ENCODE assay signal across 9 mouse cellular contexts in the genomic region with DNA sequence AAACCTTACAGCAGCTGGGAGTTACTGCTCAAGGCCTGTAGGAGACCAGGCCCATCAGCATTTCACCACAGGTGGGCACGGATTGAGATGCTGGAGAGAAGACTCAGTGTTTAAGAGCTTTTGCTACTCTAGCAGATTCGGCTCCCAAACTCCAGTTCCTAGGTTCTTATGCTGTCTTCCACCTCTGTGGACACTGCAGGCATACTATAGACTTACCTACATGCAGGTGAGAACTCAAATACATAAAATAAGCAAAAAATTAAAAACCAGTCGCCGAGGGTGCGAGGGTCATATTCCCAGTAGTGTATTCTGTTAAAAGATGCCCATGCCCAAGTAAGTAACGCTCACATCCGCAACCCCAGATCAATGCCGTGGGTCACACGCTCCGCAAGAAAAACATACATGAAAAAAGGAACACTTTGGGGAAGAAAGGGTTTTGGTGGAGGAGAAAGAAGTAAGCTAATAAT. TPM values are rescaled to one million over a fixed set of nuclear protein-coding genes. Genes with fewer than 3 reads are reported as not detected.
DNase-seq lines count a peak whose midpoint lies in the region; ATAC-seq and TF ChIP-seq lines count a peak whose summit lies in the region.
"Had no signal": no experiment of that assay in that cellular context is flagged by ENCODE, and none has a peak within 500 bp of the region (broad histone marks: within the 10 kb centered on the region; RNA-seq: fewer than 3 reads in every experiment).

No protein-coding gene starts in this region.

- no peak overlapping the region for H3K27ac ChIP-seq in cerebellum, adult 2 months (ENCODE audit: insufficient read depth, low read length)
- no peak overlapping the region for H3K27ac ChIP-seq in heart, postnatal 0 days (ENCODE audit: low read depth)
- H3K27ac ChIP-seq in midbrain, embryonic 11.5 days (ENCODE audit: low read depth, low read length) = no peak overlapping the region

- ATAC-seq in heart, postnatal 0 days (ENCODE audit: insufficient read depth, low read depth) = no peak
- peak; percentile 49 for ATAC-seq in midbrain, embryonic 11.5 days (ENCODE audit: low FRiP score)
- no peak for ATAC-seq in inflammation-experienced regulatory T-cells, adult 6 months
- ATAC-seq in monocyte, adult 5-6 weeks (replicated peaks; ENCODE audit: insufficient number of reproducible peaks, low FRiP score, low TSS enrichment, poor library complexity, severe bottlenecking) = no peak

- DNase-seq in kidney, adult 11 months = peak; percentile 39
- DNase-seq in kidney, postnatal 4 days = no peak
- DNase-seq in cerebellum, adult 2 months = peak in 1 of 2 experiments; percentile 43
- no peak for DNase-seq in heart, postnatal 0 days (ENCODE audit: low spot score)
- DNase-seq in midbrain, embryonic 11.5 days (ENCODE audit: low spot score, missing footprints) = peak; percentile 87
- no peak for DNase-seq in left cerebral cortex, postnatal 14 days (ENCODE audit: low spot score in 2 of 2)

- H3K27me3 ChIP-seq in cerebellum, adult 2 months (ENCODE audit: control insufficient read depth, insufficient read depth, low read length) = no peaks in the 10 kb centered on the region
- H3K27me3 ChIP-seq in heart, postnatal 0 days (ENCODE audit: control insufficient read depth, insufficient read depth, low read length) = no peaks in the 10 kb centered on the region
- no peaks in the 10 kb centered on the region for H3K27me3 ChIP-seq in midbrain, embryonic 11.5 days (ENCODE audit: control insufficient read depth, insufficient read depth, low read length)

- H3K9ac ChIP-seq in heart, postnatal 0 days (replicated peaks; ENCODE audit: low read depth, low read length) = no peak overlapping the region
- peak overlapping the region; percentile 46; the same call in 1 of the 2 replicates for H3K9ac ChIP-seq in midbrain, embryonic 11.5 days (ENCODE audit: low read length)

- WGBS in cerebellum, adult 2 months = 30% methylated on average over 10 of the region's 10 CpGs
- WGBS in heart, postnatal 0 days = 44% methylated on average over 10 of the region's 10 CpGs
- 42% methylated on average over 10 of the region's 10 CpGs for WGBS in midbrain, embryonic 11.5 days

- H3K4me3 ChIP-seq in cerebellum, adult 2 months (replicated peaks; ENCODE audit: insufficient read depth, low read depth, low read length) = peak overlapping the region; percentile 51
- H3K4me3 ChIP-seq in heart, postnatal 0 days (ENCODE audit: low read depth, low read length) = peak overlapping the region; percentile 80
- H3K4me3 ChIP-seq in midbrain, embryonic 11.5 days (ENCODE audit: low read depth, low read length) = peak overlapping the region; percentile 78

- no peak for TF ChIP-seq POLR2A in cerebellum, adult 2 months (IDR thresholded peaks at IDR 0.05; ENCODE audit: borderline replicate concordance, insufficient read depth, low read length)

- peaks cover 16% of the 10 kb centered on the region for H3K4me1 ChIP-seq in cerebellum, adult 2 months (ENCODE audit: control insufficient read depth, insufficient read depth, low read length)
- peaks cover 9% of the 10 kb centered on the region; the same call in 1 of the 2 replicates for H3K4me1 ChIP-seq in heart, postnatal 0 days (ENCODE audit: control insufficient read depth, insufficient read depth)
- peaks cover 14% of the 10 kb centered on the region for H3K4me1 ChIP-seq in midbrain, embryonic 11.5 days (ENCODE audit: control insufficient read depth, insufficient read depth, low read length)

- intact Hi-C loops in left cerebral cortex, postnatal 14 days (cut with DNase I) = loop anchor here (10.0 kb wide), 1 partner anchor 273 kb away; no protein-coding TSS in a partner anchor

- no peaks in the 10 kb centered on the region for H3K9me3 ChIP-seq in heart, postnatal 0 days (replicated peaks; ENCODE audit: control insufficient read depth, low read length)
- H3K9me3 ChIP-seq in midbrain, embryonic 11.5 days (ENCODE audit: control insufficient read depth, low read length) = no peaks in the 10 kb centered on the region

- no peak for TF ChIP-seq EP300 in heart, postnatal 0 days (IDR thresholded peaks at IDR 0.05; ENCODE audit: low read depth)

- 0 out of 2 replicates have a peak, but pooled peaks cover 3% of the 10 kb centered on the region for H3K36me3 ChIP-seq in heart, postnatal 0 days (replicated peaks; ENCODE audit: control insufficient read depth, insufficient read depth, low read length)
- no peaks in the 10 kb centered on the region for H3K36me3 ChIP-seq in midbrain, embryonic 11.5 days (ENCODE audit: control insufficient read depth, insufficient read depth, low read length)

- peak overlapping the region; percentile 83 for H3K4me2 ChIP-seq in heart, postnatal 0 days (ENCODE audit: low read depth, low read length)
- H3K4me2 ChIP-seq in midbrain, embryonic 11.5 days = peak overlapping the region; percentile 44

- TF ChIP-seq CTCF in cerebellum, adult 2 months (IDR thresholded peaks at IDR 0.05; ENCODE audit: borderline replicate concordance, insufficient read depth, low read depth, low read length) = no peak
- TF ChIP-seq CTCF in heart, postnatal 0 days (IDR thresholded peaks at IDR 0.05; ENCODE audit: low read depth) = no peak

RNA-seq across cellular contexts. Expression of gene Ap2s1, which starts 0.6 kb away (rescaled TPM):
- 424 and 454 TPM in 2 replicates for polyA plus RNA-seq in cerebellum, adult 2 months (2012; rRNA removed)
- total RNA-seq in heart, postnatal 0 days (2014; rRNA removed; ENCODE audit: low replicate concordance) = 299 and 316 TPM in 2 replicates
- 215 and 216 TPM in 2 replicates for polyA plus RNA-seq in heart, postnatal 0 days (2015; fragmentation: Nextera tagmentation; extraction: Ambion mirVana)
- 277 and 300 TPM in 2 replicates for polyA plus RNA-seq in midbrain, embryonic 11.5 days (2014; fragmentation: Nextera tagmentation; extraction: Ambion mirVana)
- 100 to 1,000 TPM in 1 of 3 experiments, 10 to 100 TPM in 2; 62.5 to 127 (median 72.4) TPM for polyA plus RNA-seq in inflammation-experienced regulatory T-cells, adult 6 months (2017; shearing (Covaris generic))
- 100 to 1,000 TPM; 349 to 363 TPM for total RNA-seq in left cerebral cortex, postnatal 14 days (2021)
- total RNA-seq in monocyte, adult 5-6 weeks (2017) = 59.7 to 77.7 TPM (median 69.6 TPM) in 3 replicates

RNA-seq across cellular contexts. Expression of gene Ceacam9, which starts 15.9 kb away (rescaled TPM):
- polyA plus RNA-seq in cerebellum, adult 2 months (2012; rRNA removed) = not detected in 2 replicates
- not detected in 2 replicates for total RNA-seq in heart, postnatal 0 days (2014; rRNA removed; ENCODE audit: low replicate concordance)
- polyA plus RNA-seq in heart, postnatal 0 days (2015; fragmentation: Nextera tagmentation; extraction: Ambion mirVana) = not detected in 2 replicates
- polyA plus RNA-seq in midbrain, embryonic 11.5 days (2014; fragmentation: Nextera tagmentation; extraction: Ambion mirVana) = not detected in 2 replicates
- polyA plus RNA-seq in inflammation-experienced regulatory T-cells, adult 6 months (2017; shearing (Covaris generic)) = not detected
- not detected for total RNA-seq in left cerebral cortex, postnatal 14 days (2021)
- total RNA-seq in monocyte, adult 5-6 weeks (2017) = not detected in 3 replicates
- total RNA-seq: layer of hippocampus, adult 18-20 months had no signal

RNA-seq across cellular contexts. Expression of gene Slc1a5, which starts 43.5 kb away (rescaled TPM):
- 3.5 and 4.0 TPM in 2 replicates for polyA plus RNA-seq in cerebellum, adult 2 months (2012; rRNA removed)
- 55.8 and 81.4 TPM in 2 replicates for total RNA-seq in heart, postnatal 0 days (2014; rRNA removed; ENCODE audit: low replicate concordance)
- 27.1 and 28.1 TPM in 2 replicates for polyA plus RNA-seq in heart, postnatal 0 days (2015; fragmentation: Nextera tagmentation; extraction: Ambion mirVana)
- polyA plus RNA-seq in midbrain, embryonic 11.5 days (2014; fragmentation: Nextera tagmentation; extraction: Ambion mirVana) = 20.7 and 23.2 TPM in 2 replicates
- polyA plus RNA-seq in inflammation-experienced regulatory T-cells, adult 6 months (2017; shearing (Covaris generic)) = 100 to 1,000 TPM; 134 to 155 (median 155) TPM
- 1 to 10 TPM; 3.8 to 5.7 TPM for total RNA-seq in left cerebral cortex, postnatal 14 days (2021)
- total RNA-seq in monocyte, adult 5-6 weeks (2017) = 40.9 to 71.2 TPM (median 56.6 TPM) in 3 replicates

Comparison
In these comparisons a context has a peak if more than half of its experiments do, and no peak if none do; other contexts are left out.
1. DNase-seq: peak in kidney, adult 11 months (single experiment) and midbrain, embryonic 11.5 days (single experiment); none in kidney, postnatal 4 days (0 of 2), heart, postnatal 0 days (single experiment) and left cerebral cortex, postnatal 14 days (0 of 2).
2. Peak in every context shown above with its lines, with median percentiles within 50 percentile points of each other: H3K4me3 ChIP-seq.